Mouse (Mus musculus): Measurements from ENCODE around the gene Kcnk5. TPM values are rescaled to one million over a fixed set of nuclear protein-coding genes. Genes with fewer than 3 reads are reported as not detected.

Gene Kcnk5
- polyA plus RNA-seq, 1 experiment from 2014 or later, result 6.6 TPM

DNA sequence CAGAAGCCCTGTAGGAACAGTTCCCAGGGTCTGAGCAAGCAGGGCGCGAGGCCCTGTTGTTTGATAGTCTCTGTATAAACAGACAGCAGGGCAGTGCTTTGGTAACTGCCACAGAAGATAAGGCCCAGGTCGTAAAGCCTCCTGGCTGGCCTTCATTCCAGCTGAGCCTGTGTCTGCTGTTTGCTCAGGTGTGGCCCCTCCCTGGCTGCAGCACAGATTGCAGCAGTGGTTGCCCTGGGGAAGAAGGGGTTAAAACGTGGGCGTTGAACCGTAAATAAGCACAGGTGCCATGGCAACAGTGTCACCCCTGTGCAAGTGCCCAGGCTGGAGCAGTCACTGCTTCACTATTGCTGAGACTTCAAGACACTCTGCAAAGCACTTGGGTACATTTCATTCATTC, 26.8 kb upstream of the Kcnk5 start:
- no peaks in the 10 kb centered on the region for H3K36me3 ChIP-seq (ENCODE audit: control insufficient read depth, insufficient read depth, low read length)
- H3K4me2 ChIP-seq, result no peak overlapping the region
- H3K4me1 ChIP-seq (ENCODE audit: control insufficient read depth, insufficient read depth, low read length), result peaks cover 12% of the 10 kb centered on the region
- ATAC-seq (ENCODE audit: low FRiP score) (no peak), DNase-seq (ENCODE audit: low spot score, missing footprints) (peak; percentile 84)
- WGBS, result 4% methylated on average over 6 of the region's 6 CpGs
- no peak overlapping the region for H3K4me3 ChIP-seq (ENCODE audit: low read depth, low read length)
- H3K27ac ChIP-seq (ENCODE audit: low read depth, low read length), result peak overlapping the region; percentile 25; the same call in 1 of the 2 replicates
- H3K27me3 ChIP-seq (ENCODE audit: control insufficient read depth, insufficient read depth, low read length), result no peaks in the 10 kb centered on the region
- H3K9ac ChIP-seq (ENCODE audit: low read length), result no peak overlapping the region
- H3K9me3 ChIP-seq (ENCODE audit: control insufficient read depth, low read length), result no peaks in the 10 kb centered on the region

DNA sequence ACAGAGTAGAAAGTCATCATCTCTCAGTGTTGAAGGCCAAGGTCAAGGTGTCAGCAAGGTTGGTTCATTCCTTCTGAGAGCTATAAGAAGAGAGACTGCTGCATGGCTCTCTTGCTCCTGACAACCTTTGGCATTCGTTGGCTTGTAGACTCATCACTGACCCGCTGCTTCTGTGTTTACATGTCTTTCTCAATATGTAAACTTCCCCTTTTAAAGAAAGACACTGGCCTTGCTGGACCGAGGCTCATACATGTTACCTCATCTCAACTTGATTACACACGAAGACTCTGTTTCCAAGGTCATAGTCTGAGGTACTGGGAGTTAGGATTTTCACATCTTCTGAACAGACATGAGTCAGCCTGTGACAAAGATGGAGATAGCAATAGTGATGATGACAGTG, 24.1 kb upstream of the Kcnk5 start:
- Histone ChIP-seq H3K4me3 (ENCODE audit: low read depth, low read length) (no peak overlapping the region), H3K27ac (ENCODE audit: low read depth, low read length) (no peak overlapping the region), H3K4me1 (ENCODE audit: control insufficient read depth, insufficient read depth, low read length) (peaks cover 6% of the 10 kb centered on the region), H3K9me3 (ENCODE audit: control insufficient read depth, low read length) (no peaks in the 10 kb centered on the region), H3K4me2 (no peak overlapping the region), H3K9ac (ENCODE audit: low read length) (no peak overlapping the region), H3K27me3 (ENCODE audit: control insufficient read depth, insufficient read depth, low read length) (no peaks in the 10 kb centered on the region), H3K36me3 (ENCODE audit: control insufficient read depth, insufficient read depth, low read length) (no peaks in the 10 kb centered on the region)
- ATAC-seq (ENCODE audit: low FRiP score), result no peak
- peak; percentile 12 for DNase-seq (ENCODE audit: low spot score, missing footprints)
- WGBS, result 91% methylated on average over 4 of the region's 4 CpGs

DNA sequence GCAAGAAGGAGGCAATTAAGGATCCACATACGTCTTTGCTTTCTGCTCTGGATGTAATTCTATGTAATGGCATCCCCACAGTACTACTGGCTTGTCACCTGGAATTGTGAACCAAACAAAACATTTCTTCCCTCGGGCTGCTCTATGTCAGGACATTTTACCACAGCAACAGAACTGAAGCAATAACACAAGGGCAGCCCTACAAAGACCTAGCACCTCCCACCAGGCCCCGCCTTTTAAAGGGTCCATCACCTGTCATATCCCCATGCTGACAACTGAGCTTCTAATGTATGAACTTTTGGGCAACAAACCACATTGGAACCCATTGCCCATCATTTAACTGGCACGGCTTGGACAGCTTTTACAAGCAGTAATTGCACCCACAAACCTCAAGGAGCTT, 21.7 kb upstream of the Kcnk5 start:
- Histone ChIP-seq H3K27me3 (ENCODE audit: control insufficient read depth, insufficient read depth, low read length) (peaks cover 2% of the 10 kb centered on the region; the same call in 1 of the 2 replicates), H3K36me3 (ENCODE audit: control insufficient read depth, insufficient read depth, low read length) (no peaks in the 10 kb centered on the region), H3K4me2 (no peak overlapping the region), H3K4me3 (ENCODE audit: low read depth, low read length) (no peak overlapping the region), H3K9me3 (ENCODE audit: control insufficient read depth, low read length) (no peaks in the 10 kb centered on the region), H3K4me1 (ENCODE audit: control insufficient read depth, insufficient read depth, low read length) (peaks cover 3% of the 10 kb centered on the region), H3K9ac (ENCODE audit: low read length) (no peak overlapping the region), H3K27ac (ENCODE audit: low read depth, low read length) (no peak overlapping the region)
- no peak for ATAC-seq (ENCODE audit: low FRiP score)
- WGBS, result 64% methylated on average over 4 of the region's 4 CpGs
- DNase-seq (ENCODE audit: low spot score, missing footprints), result peak; percentile 83

DNA sequence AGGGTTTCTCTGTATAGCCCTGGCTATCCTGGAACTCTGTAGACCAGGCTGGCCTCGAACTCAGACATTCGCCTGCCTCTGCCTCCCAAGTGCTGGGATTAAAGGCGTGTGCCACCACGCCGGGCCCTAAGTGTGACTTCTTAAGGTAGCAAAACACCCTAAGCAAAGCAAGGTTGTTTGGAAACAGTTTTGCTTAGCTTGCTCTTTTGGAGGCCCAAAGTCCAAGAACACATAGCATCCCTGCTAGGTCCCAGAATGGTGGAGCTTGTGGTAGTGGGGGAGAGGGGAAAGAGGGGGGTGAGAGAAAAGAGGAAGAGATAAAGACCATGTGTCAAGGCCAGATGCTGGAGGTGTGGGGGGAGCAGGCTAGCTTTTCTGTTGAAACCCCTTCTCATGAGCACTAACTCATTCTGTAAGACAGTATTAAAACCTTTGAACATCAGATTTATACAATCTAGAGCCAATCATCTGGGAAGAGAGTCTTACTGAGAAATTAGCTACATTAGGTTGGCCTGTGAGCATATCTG, 21.1 kb upstream of the Kcnk5 start:
- no peak overlapping the region for H3K9ac ChIP-seq (ENCODE audit: low read length)
- H3K4me3 ChIP-seq (ENCODE audit: low read depth, low read length), result no peak overlapping the region
- WGBS, result 94% methylated on average over 5 of the region's 5 CpGs
- no peak overlapping the region for H3K27ac ChIP-seq (ENCODE audit: low read depth, low read length)
- peaks cover 2% of the 10 kb centered on the region; the same call in 1 of the 2 replicates for H3K27me3 ChIP-seq (ENCODE audit: control insufficient read depth, insufficient read depth, low read length)
- ATAC-seq (ENCODE audit: low FRiP score) (no peak), DNase-seq (ENCODE audit: low spot score, missing footprints) (peak; percentile 72)
- no peaks in the 10 kb centered on the region for H3K36me3 ChIP-seq (ENCODE audit: control insufficient read depth, insufficient read depth, low read length)
- no peaks in the 10 kb centered on the region for H3K9me3 ChIP-seq (ENCODE audit: control insufficient read depth, low read length)
- H3K4me1 ChIP-seq (ENCODE audit: control insufficient read depth, insufficient read depth, low read length), result no peaks in the 10 kb centered on the region
- no peak overlapping the region for H3K4me2 ChIP-seq

DNA sequence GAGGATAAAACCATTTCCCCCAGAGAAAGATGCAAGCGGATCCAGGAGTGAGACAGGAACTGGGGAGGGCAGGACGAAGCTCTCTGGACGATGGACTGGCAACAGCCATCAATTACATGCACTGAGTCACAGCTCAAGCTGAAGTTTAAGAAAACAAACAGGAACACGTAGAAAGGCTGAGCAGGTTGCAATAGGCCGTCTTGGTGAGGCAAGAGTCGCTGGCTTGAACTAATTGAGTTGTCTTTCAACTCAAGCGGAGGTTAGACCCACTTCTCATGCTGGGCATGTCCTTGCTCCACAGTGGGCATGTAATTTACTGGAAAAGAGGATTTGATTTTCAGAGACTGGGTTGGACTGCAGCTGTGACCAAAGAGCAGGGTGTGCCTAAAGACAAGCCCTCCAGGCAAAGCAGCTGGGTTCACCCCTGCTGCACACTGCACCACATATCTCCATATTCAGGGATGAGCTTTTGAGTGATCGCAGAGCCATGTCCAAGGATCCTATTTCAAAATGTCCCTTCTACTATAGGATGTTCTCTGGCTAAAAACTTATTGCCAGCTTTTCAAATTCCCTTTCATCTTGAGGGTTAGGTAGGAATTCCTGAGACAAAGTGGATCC, 19.6 kb upstream of the Kcnk5 start:
- no peak overlapping the region for H3K27ac ChIP-seq (ENCODE audit: low read depth, low read length)
- no peaks in the 10 kb centered on the region for H3K4me1 ChIP-seq (ENCODE audit: control insufficient read depth, insufficient read depth, low read length)
- DNase-seq (ENCODE audit: low spot score, missing footprints) (peak; percentile 80), ATAC-seq (ENCODE audit: low FRiP score) (peak; percentile 33; the same call in 1 of the 2 replicates)
- no peak overlapping the region for H3K9ac ChIP-seq (ENCODE audit: low read length)
- no peaks in the 10 kb centered on the region for H3K36me3 ChIP-seq (ENCODE audit: control insufficient read depth, insufficient read depth, low read length)
- no peaks in the 10 kb centered on the region for H3K9me3 ChIP-seq (ENCODE audit: control insufficient read depth, low read length)
- H3K4me3 ChIP-seq (ENCODE audit: low read depth, low read length), result no peak overlapping the region
- WGBS, result 45% methylated on average over 8 of the region's 8 CpGs
- no peak overlapping the region for H3K4me2 ChIP-seq
- peaks cover 2% of the 10 kb centered on the region; the same call in 1 of the 2 replicates for H3K27me3 ChIP-seq (ENCODE audit: control insufficient read depth, insufficient read depth, low read length)

DNA sequence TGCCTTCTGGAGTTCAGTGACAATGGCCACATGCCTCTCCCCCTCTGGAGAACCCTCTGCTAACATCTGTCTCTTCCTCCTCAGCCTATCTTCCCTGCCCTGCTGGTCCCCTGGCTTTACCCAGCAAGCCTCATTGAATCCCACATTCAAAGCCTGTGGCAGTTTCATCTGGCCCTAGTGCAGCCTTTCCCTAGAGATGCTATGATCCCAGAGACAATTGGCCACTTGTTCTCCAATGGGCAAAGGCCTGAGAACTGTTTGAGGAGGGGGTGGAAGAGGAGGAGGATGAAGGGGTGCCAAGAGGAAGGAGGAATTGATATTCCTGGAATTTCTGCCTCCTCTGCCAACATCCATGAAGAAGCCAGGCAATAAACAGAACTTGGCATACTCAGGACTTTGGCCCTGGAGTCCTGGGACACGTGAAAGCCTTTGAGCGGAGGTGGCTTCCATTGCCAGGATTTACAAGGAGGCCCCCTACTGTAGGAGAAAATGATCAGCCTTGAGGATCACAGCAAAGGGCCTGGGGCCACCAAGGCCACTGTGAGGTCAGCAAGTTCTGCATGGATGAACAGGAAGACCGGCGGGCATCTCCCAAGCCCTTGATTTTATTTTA, 11.6 kb upstream of the Kcnk5 start:
- Histone ChIP-seq H3K9me3 (ENCODE audit: control insufficient read depth, low read length) (no peaks in the 10 kb centered on the region), H3K27ac (ENCODE audit: low read depth, low read length) (no peak overlapping the region), H3K4me3 (ENCODE audit: low read depth, low read length) (no peak overlapping the region), H3K4me1 (ENCODE audit: control insufficient read depth, insufficient read depth, low read length) (no peaks in the 10 kb centered on the region), H3K9ac (ENCODE audit: low read length) (no peak overlapping the region), H3K27me3 (ENCODE audit: control insufficient read depth, insufficient read depth, low read length) (no peaks in the 10 kb centered on the region), H3K4me2 (no peak overlapping the region), H3K36me3 (ENCODE audit: control insufficient read depth, insufficient read depth, low read length) (no peaks in the 10 kb centered on the region)
- ATAC-seq (ENCODE audit: low FRiP score) (no peak), DNase-seq (ENCODE audit: low spot score, missing footprints) (peak; percentile 35)
- 82% methylated on average over 4 of the region's 4 CpGs for WGBS

DNA sequence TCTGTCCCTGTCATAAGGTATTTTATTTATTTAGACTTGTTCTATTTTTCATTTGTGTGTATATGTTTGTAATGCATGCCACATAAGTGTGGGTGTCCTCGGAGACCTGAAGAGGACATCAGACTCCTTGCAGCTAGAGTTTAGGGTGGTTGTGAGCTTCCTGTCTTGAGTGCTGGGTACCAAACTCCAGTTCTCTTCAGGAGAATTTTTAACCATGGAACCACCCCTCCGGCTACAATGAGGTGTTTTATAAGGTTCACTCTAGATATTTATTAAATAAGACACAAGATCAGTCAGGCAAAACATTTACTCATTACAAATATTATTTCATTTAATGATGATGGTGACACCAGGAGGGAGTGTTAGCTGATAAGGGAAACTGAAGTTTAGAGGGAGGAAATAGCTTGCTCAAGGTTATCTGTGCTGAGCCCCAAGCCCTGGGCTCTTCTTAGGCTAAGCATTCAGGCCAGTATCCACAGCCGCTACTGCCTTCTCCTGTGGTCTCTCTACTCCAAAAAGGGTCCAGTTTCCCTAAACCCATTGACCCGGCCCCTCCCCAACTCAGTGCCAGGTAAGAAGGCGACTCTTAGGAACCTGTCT, 9.6 kb upstream of the Kcnk5 start:
- Histone ChIP-seq H3K9me3 (ENCODE audit: control insufficient read depth, low read length) (no peaks in the 10 kb centered on the region), H3K36me3 (ENCODE audit: control insufficient read depth, insufficient read depth, low read length) (no peaks in the 10 kb centered on the region), H3K4me1 (ENCODE audit: control insufficient read depth, insufficient read depth, low read length) (no peaks in the 10 kb centered on the region), H3K27ac (ENCODE audit: low read depth, low read length) (no peak overlapping the region), H3K4me3 (ENCODE audit: low read depth, low read length) (no peak overlapping the region), H3K27me3 (ENCODE audit: control insufficient read depth, insufficient read depth, low read length) (no peaks in the 10 kb centered on the region), H3K9ac (ENCODE audit: low read length) (no peak overlapping the region), H3K4me2 (no peak overlapping the region)
- no peak for ATAC-seq (ENCODE audit: low FRiP score)
- peak; percentile 23 for DNase-seq (ENCODE audit: low spot score, missing footprints)
- 86% methylated on average over 5 of the region's 5 CpGs for WGBS

DNA sequence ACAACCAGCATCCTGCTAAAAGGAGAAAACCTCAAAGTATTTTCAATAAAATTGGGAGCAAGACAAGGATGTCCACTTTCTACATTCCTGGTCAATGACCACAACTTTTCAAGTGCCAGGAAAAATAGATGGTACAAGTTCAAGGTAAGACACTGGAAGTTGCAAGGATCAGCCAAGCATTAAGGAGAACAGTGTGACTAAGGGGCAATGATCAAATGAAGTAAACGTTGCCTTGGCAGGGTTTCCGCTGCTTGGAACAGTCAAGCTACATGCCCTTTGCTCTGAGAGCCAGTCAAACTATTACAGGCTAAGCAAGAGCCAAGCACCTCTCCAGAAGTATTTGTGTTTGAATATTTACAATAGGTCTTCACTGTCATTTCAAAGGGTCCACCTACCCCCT, 8.1 kb upstream of the Kcnk5 start:
- Histone ChIP-seq H3K27ac (ENCODE audit: low read depth, low read length) (no peak overlapping the region), H3K9ac (ENCODE audit: low read length) (no peak overlapping the region), H3K27me3 (ENCODE audit: control insufficient read depth, insufficient read depth, low read length) (no peaks in the 10 kb centered on the region), H3K4me2 (no peak overlapping the region), H3K4me3 (ENCODE audit: low read depth, low read length) (no peak overlapping the region), H3K36me3 (ENCODE audit: control insufficient read depth, insufficient read depth, low read length) (no peaks in the 10 kb centered on the region), H3K9me3 (ENCODE audit: control insufficient read depth, low read length) (no peaks in the 10 kb centered on the region), H3K4me1 (ENCODE audit: control insufficient read depth, insufficient read depth, low read length) (no peaks in the 10 kb centered on the region)
- 82% methylated on average over 2 of the region's 2 CpGs for WGBS
- DNase-seq (ENCODE audit: low spot score, missing footprints), result no peak
- ATAC-seq (ENCODE audit: low FRiP score), result no peak

DNA sequence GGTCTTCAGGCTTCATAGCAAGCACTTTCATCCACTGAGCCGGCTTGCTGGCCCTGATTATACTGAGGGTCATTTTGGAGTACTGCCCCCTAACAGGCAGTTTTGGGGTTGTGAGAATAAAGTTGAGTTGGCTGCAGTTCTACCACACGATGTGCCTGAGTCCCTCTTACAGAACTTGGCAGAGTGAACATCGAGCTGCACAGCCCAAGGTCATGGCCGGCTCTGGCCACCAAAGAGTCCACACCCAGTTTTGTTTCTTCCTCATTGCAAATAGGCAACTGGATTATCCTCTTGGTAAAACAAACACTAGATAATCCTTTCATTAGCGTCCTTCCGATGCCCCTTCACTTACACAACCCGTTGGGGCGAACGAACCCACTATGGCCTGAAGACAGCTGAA, 3.8 kb upstream of the Kcnk5 start:
- no peak for ATAC-seq (ENCODE audit: low FRiP score)
- no peak overlapping the region for H3K4me2 ChIP-seq
- no peaks in the 10 kb centered on the region for H3K27me3 ChIP-seq (ENCODE audit: control insufficient read depth, insufficient read depth, low read length)
- H3K4me1 ChIP-seq (ENCODE audit: control insufficient read depth, insufficient read depth, low read length), result peaks cover 10% of the 10 kb centered on the region
- peak; percentile 64 for DNase-seq (ENCODE audit: low spot score, missing footprints)
- no peak overlapping the region for H3K9ac ChIP-seq (ENCODE audit: low read length)
- H3K9me3 ChIP-seq (ENCODE audit: control insufficient read depth, low read length), result no peaks in the 10 kb centered on the region
- H3K27ac ChIP-seq (ENCODE audit: low read depth, low read length), result no peak overlapping the region
- H3K4me3 ChIP-seq (ENCODE audit: low read depth, low read length), result no peak overlapping the region
- WGBS, result 72% methylated on average over 9 of the region's 9 CpGs
- no peaks in the 10 kb centered on the region for H3K36me3 ChIP-seq (ENCODE audit: control insufficient read depth, insufficient read depth, low read length)
